Mouse (Mus musculus) liver, embryonic 11.5 days (tissue): ENCODE measurements around the gene Dnajc21. TPM values are rescaled to one million over a fixed set of nuclear protein-coding genes. Genes with fewer than 3 reads are reported as not detected.

Experiments
- ATAC-seq: fragments of 200-750 bp; cut with Nextera tagmentation; replicated peaks from 2 replicates; pipeline ENCODE4 v1.8.0; 2017; ENCODE audit warnings: moderate number of reproducible peaks, mild to moderate bottlenecking, moderate TSS enrichment, moderate library complexity; ENCODE audit not compliant: low FRiP score
- DNase-seq: peaks from one replicate; pipeline ENCODE4 v3.0.0-alpha.2; 2017; ENCODE audit warnings: low spot score
- H3K27ac ChIP-seq: fragments of 300-500 bp; sonication (generic); 2 replicates; pipeline ENCODE4 v1.5.1; 2014; ENCODE audit warnings: mild to moderate bottlenecking, low read depth, low read length, control low read depth
- H3K27me3 ChIP-seq: fragments of 300-500 bp; sonication (generic); replicated peaks from 2 replicates; pipeline ENCODE4 v1.6.1; 2014; ENCODE audit warnings: low read length, mixed read lengths; ENCODE audit not compliant: control insufficient read depth, insufficient read depth
- H3K36me3 ChIP-seq: fragments of 300-500 bp; sonication (generic); 2 replicates; pipeline ENCODE4 v1.6.1; 2014; ENCODE audit warnings: mild to moderate bottlenecking, low read length, moderate library complexity, mixed read lengths; ENCODE audit not compliant: control insufficient read depth, insufficient read depth
- H3K4me1 ChIP-seq: fragments of 300-500 bp; sonication (generic); replicated peaks from 2 replicates; pipeline ENCODE4 v1.6.1; 2014; ENCODE audit warnings: low read length, mixed read lengths; ENCODE audit not compliant: control insufficient read depth, insufficient read depth
- H3K4me2 ChIP-seq: fragments of 300-500 bp; sonication (generic); 2 replicates; pipeline ENCODE4 v1.6.1; 2014; ENCODE audit warnings: mild to moderate bottlenecking, control low read depth, moderate library complexity
- H3K4me3 ChIP-seq: fragments of 300-500 bp; sonication (generic); 2 replicates; pipeline ENCODE4 v1.5.1; 2014; ENCODE audit warnings: low read depth, low read length, control low read depth
- H3K9ac ChIP-seq: fragments of 300-500 bp; sonication (generic); 2 replicates; pipeline ENCODE4 v1.6.1; 2014; ENCODE audit warnings: low read depth, low read length, control low read depth
- H3K9me3 ChIP-seq: fragments of 300-500 bp; sonication (generic); 2 replicates; pipeline ENCODE4 v1.6.1; 2016; ENCODE audit warnings: low read length, inconsistent platforms, mixed read lengths; ENCODE audit not compliant: control insufficient read depth
- WGBS: fragments of 180-500 bp; shearing (Covaris S2); extraction: QIAGEN DNeasy Blood & Tissue Kit; methylation state at CpG from one replicate; pipeline ENCODE4 v1.1.7; 2014; 5-methylcytosine and 5-hydroxymethylcytosine counted together
- polyA plus RNA-seq: library from polyadenylated mRNA; unstranded; fragments of >200 nt; fragmentation: Nextera tagmentation; extraction: Ambion mirVana; gene quantifications from 2 replicates; pipeline ENCODE4 v1.2.1, GENCODE M21; 2014

Dnajc21 gene
- polyA plus RNA-seq, 1 experiment from 2014 or later = 17.8 TPM

GRCm38 (mm10) chr15:10490101-10490500 lies 19.8 kb upstream of the Dnajc21 start:
- Histone ChIP-seq H3K36me3 (peaks cover 16% of the 10 kb centered on the region), H3K27ac (no peak overlapping the region), H3K4me2 (no peak overlapping the region), H3K4me3 (no peak overlapping the region), H3K9ac (no peak overlapping the region), H3K27me3 (no peaks in the 10 kb centered on the region), H3K4me1 (no peaks in the 10 kb centered on the region), H3K9me3 (no peaks in the 10 kb centered on the region)
- DNase-seq (no peak), ATAC-seq (no peak)
- WGBS = 94% methylated on average over 5 of the region's 5 CpGs

GRCm38 (mm10) chr15:10487246-10487645 lies 16.9 kb upstream of the Dnajc21 start:
- peak overlapping the region; percentile 81 for H3K4me3 ChIP-seq
- peak overlapping the region; percentile 73 for H3K4me2 ChIP-seq
- 42% methylated on average over 2 of the region's 2 CpGs for WGBS
- no peaks in the 10 kb centered on the region for H3K9me3 ChIP-seq
- no peak overlapping the region for H3K27ac ChIP-seq
- no peaks in the 10 kb centered on the region for H3K27me3 ChIP-seq
- DNase-seq = no peak
- no peak for ATAC-seq
- peak overlapping the region; percentile 62 for H3K9ac ChIP-seq
- no peaks in the 10 kb centered on the region; the same call in 1 of the 2 replicates for H3K4me1 ChIP-seq
- peaks cover 20% of the 10 kb centered on the region for H3K36me3 ChIP-seq

- peak; percentile 37 for ATAC-seq
- peaks cover 22% of the 10 kb centered on the region for H3K36me3 ChIP-seq
- WGBS = 1% methylated on average over 18 of the region's 18 CpGs
Observed at GRCm38 (mm10) chr15:10486365-10486839, 16.1 kb upstream of the Dnajc21 start.

GRCm38 (mm10) chr15:10485484-10486364 lies 15.4 kb upstream of the Dnajc21 start, which contains the start of the genes Brix1 and Rad1:
Brix1 (minus strand) TSS chr15:10485947.
Rad1 (plus strand) TSS chr15:10486018.
- peak; percentile 89 for DNase-seq

More at GRCm38 (mm10) chr15:10486365-10486839, 16.1 kb upstream of the Dnajc21 start:
- H3K4me1 ChIP-seq = no peaks in the 10 kb centered on the region; the same call in 1 of the 2 replicates
- no peaks in the 10 kb centered on the region for H3K9me3 ChIP-seq
- H3K9ac ChIP-seq = peak overlapping the region; percentile 88
- H3K4me2 ChIP-seq = peak overlapping the region; percentile 73
- DNase-seq = no peak
- H3K27ac ChIP-seq = peak overlapping the region; percentile 66
- H3K4me3 ChIP-seq = peak overlapping the region; percentile 81
- no peaks in the 10 kb centered on the region for H3K27me3 ChIP-seq

GRCm38 (mm10) chr15:10470941-10471340 lies 625 bp upstream of the Dnajc21 start:
- Histone ChIP-seq H3K4me2 (peak overlapping the region; percentile 91), H3K9me3 (no peaks in the 10 kb centered on the region), H3K4me1 (0 out of 2 replicates have a peak, but pooled peaks cover 2% of the 10 kb centered on the region), H3K9ac (peak overlapping the region; percentile 85), H3K27me3 (no peaks in the 10 kb centered on the region), H3K4me3 (peak overlapping the region; percentile 90), H3K36me3 (peaks cover 2% of the 10 kb centered on the region; the same call in 1 of the 2 replicates), H3K27ac (peak overlapping the region; percentile 77; the same call in 1 of the 2 replicates)
- ATAC-seq = no peak
- no peak for DNase-seq
- 21% methylated on average over 3 of the region's 3 CpGs for WGBS

More at GRCm38 (mm10) chr15:10485484-10486364, 15.4 kb upstream of the Dnajc21 start, which contains the start of the genes Brix1 and Rad1:
- peak; percentile 99 for ATAC-seq
- Histone ChIP-seq H3K4me2 (peak within 1 kb of the TSS; percentile 81), H3K4me1 (no peaks in the 10 kb centered on the region; the same call in 1 of the 2 replicates), H3K9ac (peak within 1 kb of the TSS; percentile 88), H3K27me3 (no peaks in the 10 kb centered on the region), H3K4me3 (peak within 1 kb of the TSS; percentile 81), H3K36me3 (peaks cover 25% of the 10 kb centered on the region), H3K27ac (peak within 1 kb of the TSS; percentile 66), H3K9me3 (no peaks in the 10 kb centered on the region)
- WGBS = under 1% methylated on average over 58 of the region's 58 CpGs

- peak overlapping the region; percentile 90 for H3K4me3 ChIP-seq
- peak overlapping the region; percentile 77 for H3K27ac ChIP-seq
- WGBS = 1% methylated on average over 40 of the region's 40 CpGs
- H3K9ac ChIP-seq = peak overlapping the region; percentile 85
- 0 out of 2 replicates have a peak, but pooled peaks cover 2% of the 10 kb centered on the region for H3K4me1 ChIP-seq
- no peaks in the 10 kb centered on the region for H3K27me3 ChIP-seq
- ATAC-seq = 0 out of 2 replicates have a peak, but pooled peaks have one; percentile 5
- no peaks in the 10 kb centered on the region for H3K36me3 ChIP-seq
- peak; percentile 55 for DNase-seq
- no peaks in the 10 kb centered on the region for H3K9me3 ChIP-seq
- peak overlapping the region; percentile 91 for H3K4me2 ChIP-seq
Observed at GRCm38 (mm10) chr15:10469641-10470150, 620 bp downstream of the Dnajc21 start.

GRCm38 (mm10) chr15:10468761-10469160 lies 1.6 kb downstream of the Dnajc21 start:
- H3K27me3 ChIP-seq = no peaks in the 10 kb centered on the region
- ATAC-seq (no peak), DNase-seq (no peak)
- no peaks in the 10 kb centered on the region for H3K9me3 ChIP-seq
- H3K4me1 ChIP-seq = 0 out of 2 replicates have a peak, but pooled peaks cover 2% of the 10 kb centered on the region
- peak overlapping the region; percentile 91 for H3K4me2 ChIP-seq
- H3K4me3 ChIP-seq = peak overlapping the region; percentile 90
- H3K9ac ChIP-seq = no peak overlapping the region
- WGBS = 75% methylated on average over 3 of the region's 3 CpGs
- no peaks in the 10 kb centered on the region for H3K36me3 ChIP-seq
- no peak overlapping the region for H3K27ac ChIP-seq

- Histone ChIP-seq H3K9ac (no peak overlapping the region), H3K27me3 (no peaks in the 10 kb centered on the region), H3K4me2 (no peak overlapping the region), H3K9me3 (no peaks in the 10 kb centered on the region), H3K36me3 (peaks cover 15% of the 10 kb centered on the region; the same call in 1 of the 2 replicates), H3K4me3 (no peak overlapping the region), H3K27ac (no peak overlapping the region), H3K4me1 (no peaks in the 10 kb centered on the region)
- ATAC-seq (no peak), DNase-seq (no peak)
- WGBS = 79% methylated on average over 3 of the region's 3 CpGs
Observed at GRCm38 (mm10) chr15:10464678-10465077, 5.6 kb downstream of the Dnajc21 start.
